Mouse (Mus musculus): ENCODE data around the gene Efhb. TPM values are rescaled to one million over a fixed set of nuclear protein-coding genes. Genes with fewer than 3 reads are reported as not detected.
A peak's percentile ranks its signal among the peaks of the same experiment; 100 is the strongest.

The Efhb gene
- polyA plus RNA-seq, 1 experiment from 2014 or later, result 0.18 TPM

DNA sequence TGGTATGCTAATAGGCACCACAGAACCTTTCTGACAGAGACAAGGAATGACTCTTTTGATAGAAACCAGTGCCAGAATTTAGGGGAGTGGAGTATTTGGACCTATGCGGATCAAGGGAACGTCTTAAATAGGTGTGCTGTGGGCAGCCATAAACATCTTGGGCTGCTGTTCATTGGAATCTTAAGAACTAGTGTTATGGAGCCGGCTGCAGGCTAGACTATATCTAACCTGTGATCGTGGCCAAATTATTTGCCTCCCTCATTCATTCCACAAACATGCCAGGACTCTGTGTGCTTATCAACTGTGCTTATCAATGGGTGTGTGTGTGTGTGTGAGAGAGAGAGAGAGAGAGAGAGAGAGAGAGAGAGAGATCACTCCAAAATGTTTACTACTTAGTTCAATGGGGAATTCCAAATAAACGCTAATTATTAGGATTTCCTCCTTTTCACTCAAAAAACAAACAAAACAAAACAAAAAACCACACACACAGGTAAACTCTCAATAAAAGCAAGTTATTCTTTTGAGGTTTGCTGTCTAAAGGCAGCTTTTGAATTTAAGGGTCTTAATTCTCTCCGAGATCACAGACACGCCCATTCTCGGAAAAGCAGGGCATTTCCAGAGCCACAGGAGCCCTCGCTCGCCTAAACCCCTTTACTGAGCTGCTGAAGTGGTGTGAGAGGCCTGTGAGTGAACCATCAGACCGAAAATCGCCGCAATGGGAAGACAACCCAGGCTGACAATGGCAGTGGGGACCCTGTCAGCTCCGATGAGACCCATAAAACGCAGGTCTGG lies 15.1 kb upstream of the Efhb start:
- POLR2A ChIA-PET, result no interaction called here
- H3K27me3 ChIP-seq, result no peaks in the 10 kb centered on the region
- TF ChIP-seq CTCF (IDR thresholded peaks at IDR 0.05), result no peak
- DNase-seq (ENCODE audit: low read depth, low spot score), result peak; percentile 30
- peak; percentile 45 for ATAC-seq
- CTCF ChIA-PET, result interaction anchor here (2.1 kb wide), 1 partner anchor 10 kb away, joined by 5 read pairs; no protein-coding TSS in a partner anchor
- in situ Hi-C loops (cut with MboI; ENCODE audit: low pct_unique_long_range_greater_than_20kb), result no loop called here

DNA sequence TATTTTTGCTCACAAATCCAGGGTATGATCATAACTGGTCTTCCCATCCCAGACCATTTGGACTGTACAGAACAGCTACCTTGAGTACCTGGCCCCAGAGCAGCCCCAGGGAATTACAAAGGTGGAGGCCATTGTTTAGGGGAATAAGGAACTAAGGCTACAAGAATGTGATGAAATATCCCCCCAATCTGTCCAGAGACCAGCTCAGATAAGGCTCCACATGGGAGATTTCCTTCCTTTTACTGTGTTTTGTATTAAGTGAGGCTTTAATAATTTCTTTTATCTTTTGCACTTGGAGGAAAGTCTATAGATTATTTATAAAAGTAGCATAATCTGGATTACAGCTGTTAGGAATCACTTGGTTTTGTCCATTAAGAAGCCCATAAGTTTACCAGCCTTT lies 5.6 kb upstream of the Efhb start:
- in situ Hi-C loops (cut with MboI; ENCODE audit: low pct_unique_long_range_greater_than_20kb), result no loop called here
- ChIA-PET POLR2A (no interaction called here), CTCF (interaction anchor here (1.0 kb wide), 1 partner anchor 8 kb away, joined by 5 read pairs; no protein-coding TSS in a partner anchor)
- no peak for ATAC-seq
- no peak for TF ChIP-seq CTCF (IDR thresholded peaks at IDR 0.05)
- no peak for DNase-seq (ENCODE audit: low read depth, low spot score)
- H3K27me3 ChIP-seq, result no peaks in the 10 kb centered on the region

DNA sequence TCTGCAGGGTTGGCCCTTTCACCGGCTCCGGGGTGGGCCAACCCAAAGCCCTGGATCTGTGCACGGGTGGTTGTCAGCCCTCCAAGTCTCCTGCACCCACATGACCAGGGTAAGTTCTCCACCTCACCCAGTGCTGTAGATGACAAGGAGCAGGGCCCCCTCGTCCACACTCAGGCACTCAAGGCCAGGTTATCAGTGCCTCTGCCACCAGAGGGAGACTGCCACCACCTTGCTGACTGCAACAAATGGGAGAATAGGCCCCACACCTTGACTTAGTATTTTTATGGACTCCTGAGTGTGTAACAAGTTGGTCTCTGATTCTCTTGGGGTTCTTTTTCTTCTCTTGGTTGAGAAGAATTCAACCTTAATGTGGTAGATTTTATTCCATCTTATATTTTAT lies 2.4 kb upstream of the Efhb start:
- H3K27me3 ChIP-seq, result no peaks in the 10 kb centered on the region
- ChIA-PET CTCF (interaction anchor here (1.2 kb wide), 1 partner anchor 1896 kb away, joined by 3 read pairs; no protein-coding TSS in a partner anchor), POLR2A (no interaction called here)
- in situ Hi-C loops (cut with MboI; ENCODE audit: low pct_unique_long_range_greater_than_20kb), result no loop called here
- DNase-seq (ENCODE audit: low read depth, low spot score) (no peak), ATAC-seq (no peak)
- TF ChIP-seq CTCF (IDR thresholded peaks at IDR 0.05), result peak; percentile 26

DNA sequence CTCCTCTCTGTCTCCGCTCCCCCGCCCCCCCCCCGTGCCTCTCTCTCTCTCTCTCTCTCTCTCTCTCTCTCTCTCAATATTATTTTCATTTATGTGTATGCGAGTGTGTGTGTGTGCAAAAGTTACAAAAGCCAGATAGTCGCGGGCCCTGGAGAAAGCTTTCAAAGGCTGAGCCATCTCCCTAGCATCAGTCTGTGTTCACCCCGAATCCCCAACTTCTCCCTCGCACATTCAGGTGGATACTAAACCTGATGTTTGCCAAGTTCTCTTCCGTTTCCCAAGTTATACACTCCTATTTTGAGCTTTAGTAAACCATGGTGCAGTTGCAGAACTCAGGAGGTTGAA lies 347 bp upstream of the Efhb start:
- H3K27me3 ChIP-seq, result no peaks in the 10 kb centered on the region
- no peak for TF ChIP-seq CTCF (IDR thresholded peaks at IDR 0.05)
- POLR2A ChIA-PET, result no interaction called here
- in situ Hi-C loops (cut with MboI; ENCODE audit: low pct_unique_long_range_greater_than_20kb), result no loop called here
- no peak for ATAC-seq
- DNase-seq (ENCODE audit: low read depth, low spot score), result no peak
- CTCF ChIA-PET, result no interaction called here

DNA sequence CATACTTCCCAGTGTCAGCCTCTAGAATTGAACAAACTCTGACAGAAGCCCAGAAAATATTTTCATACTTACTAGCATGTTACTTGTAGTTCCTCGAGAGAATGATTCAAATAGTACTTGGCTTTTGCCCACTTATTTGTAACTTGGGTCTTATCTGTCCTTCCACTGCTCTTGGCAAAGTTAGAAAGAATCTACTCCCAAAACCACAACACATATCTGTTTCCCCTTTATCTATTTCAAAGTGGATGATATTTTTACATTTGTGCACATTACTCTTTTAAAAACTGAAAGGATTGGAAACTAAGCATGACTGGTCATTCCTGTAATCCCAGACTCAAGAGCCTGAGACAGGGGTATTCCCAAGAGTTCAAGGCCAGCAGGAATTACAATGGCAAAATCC lies 6.4 kb downstream of the Efhb start:
- ChIA-PET CTCF (no interaction called here), POLR2A (no interaction called here)
- peaks cover 5% of the 10 kb centered on the region for H3K27me3 ChIP-seq
- in situ Hi-C loops (cut with MboI; ENCODE audit: low pct_unique_long_range_greater_than_20kb), result no loop called here
- no peak for TF ChIP-seq CTCF (IDR thresholded peaks at IDR 0.05)
- ATAC-seq (no peak), DNase-seq (ENCODE audit: low read depth, low spot score) (no peak)

DNA sequence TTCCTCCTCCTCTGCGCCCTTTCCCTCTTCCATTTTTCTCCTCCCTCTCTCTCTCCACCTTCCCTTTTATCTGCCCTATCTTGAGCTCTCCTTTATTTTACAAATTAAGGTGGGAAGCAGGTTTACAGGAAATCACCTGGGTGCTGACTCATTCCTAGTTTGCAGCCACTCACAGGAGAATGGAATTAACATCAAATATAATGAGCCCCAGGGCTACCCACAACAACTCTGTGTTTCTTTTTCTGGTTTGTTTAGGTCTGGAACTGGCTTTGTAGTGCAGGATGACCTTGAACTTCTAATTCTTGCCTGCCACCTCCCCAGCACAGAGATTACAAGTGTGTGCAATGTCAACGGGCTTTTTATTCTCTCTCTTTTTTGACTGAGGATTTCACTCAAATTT lies 7.0 kb downstream of the Efhb start:
- ChIA-PET CTCF (no interaction called here), POLR2A (no interaction called here)
- DNase-seq (ENCODE audit: low read depth, low spot score), result no peak
- TF ChIP-seq CTCF (IDR thresholded peaks at IDR 0.05), result no peak
- in situ Hi-C loops (cut with MboI; ENCODE audit: low pct_unique_long_range_greater_than_20kb), result no loop called here
- no peak for ATAC-seq
- peaks cover 8% of the 10 kb centered on the region for H3K27me3 ChIP-seq

DNA sequence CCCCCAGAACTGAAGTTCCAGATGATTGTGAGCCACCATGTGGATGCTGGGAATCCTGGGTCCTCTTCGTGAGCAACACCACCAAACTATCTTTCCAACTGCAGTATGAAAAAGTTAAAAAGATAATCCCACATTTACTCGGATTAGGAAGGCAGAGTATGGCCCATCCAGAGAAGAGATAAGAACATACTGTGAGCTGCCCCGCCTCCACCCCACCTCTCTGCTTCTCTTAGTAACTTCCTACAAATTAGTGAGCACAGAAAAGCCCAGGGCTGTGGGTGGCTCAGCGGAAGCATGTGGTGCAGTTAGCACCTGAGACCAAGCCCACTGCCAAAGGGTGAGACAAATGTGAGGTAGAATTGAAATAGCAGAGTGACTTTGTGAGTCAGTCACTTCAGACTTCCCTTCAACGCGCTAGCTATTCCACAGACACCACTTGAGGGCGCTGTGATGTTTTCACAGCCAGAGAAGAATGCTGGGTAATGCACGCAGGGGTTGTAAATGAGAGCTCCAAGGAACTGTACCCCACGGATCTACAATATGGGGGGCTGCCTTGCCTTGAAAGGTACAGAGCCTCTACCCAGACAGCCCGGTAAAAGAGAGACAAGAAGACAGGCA lies 60.3 kb downstream of the Efhb start:
- no peaks in the 10 kb centered on the region for H3K27me3 ChIP-seq
- DNase-seq (ENCODE audit: low read depth, low spot score), result no peak
- ChIA-PET POLR2A (no interaction called here), CTCF (interaction anchor here (0.8 to 1.6 kb wide), 4 partner anchors 10 to 80 kb away, joined by 3 read pairs; no protein-coding TSS in a partner anchor)
- no peak for ATAC-seq
- peak; percentile 58 for TF ChIP-seq CTCF (IDR thresholded peaks at IDR 0.05)
- in situ Hi-C loops (cut with MboI; ENCODE audit: low pct_unique_long_range_greater_than_20kb), result no loop called here

DNA sequence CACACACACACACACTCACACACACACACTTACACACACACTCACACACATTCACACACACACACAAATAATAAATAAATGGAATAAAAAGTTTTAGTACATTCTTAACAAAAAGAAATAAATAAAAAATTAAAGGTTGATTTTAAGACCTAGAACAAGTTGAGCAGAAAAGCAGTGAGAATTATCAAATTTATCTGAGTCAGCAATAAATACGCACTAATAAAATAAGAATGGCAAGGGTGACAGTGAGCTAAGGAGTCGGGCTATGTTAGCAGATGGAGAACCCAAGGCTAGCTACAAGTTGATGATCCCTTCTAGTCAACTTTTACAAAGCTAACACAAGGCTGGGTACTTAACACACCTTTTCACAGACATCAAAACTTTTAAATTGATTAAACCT lies 69.9 kb downstream of the Efhb start:
- CTCF ChIA-PET, result interaction anchor here (1.2 kb wide), 1 partner anchor 10 kb away, joined by 3 read pairs; no protein-coding TSS in a partner anchor
- H3K27me3 ChIP-seq, result no peaks in the 10 kb centered on the region
- POLR2A ChIA-PET, result no interaction called here
- no peak for DNase-seq (ENCODE audit: low read depth, low spot score)
- ATAC-seq, result no peak
- in situ Hi-C loops (cut with MboI; ENCODE audit: low pct_unique_long_range_greater_than_20kb), result no loop called here
- no peak for TF ChIP-seq CTCF (IDR thresholded peaks at IDR 0.05)

DNA sequence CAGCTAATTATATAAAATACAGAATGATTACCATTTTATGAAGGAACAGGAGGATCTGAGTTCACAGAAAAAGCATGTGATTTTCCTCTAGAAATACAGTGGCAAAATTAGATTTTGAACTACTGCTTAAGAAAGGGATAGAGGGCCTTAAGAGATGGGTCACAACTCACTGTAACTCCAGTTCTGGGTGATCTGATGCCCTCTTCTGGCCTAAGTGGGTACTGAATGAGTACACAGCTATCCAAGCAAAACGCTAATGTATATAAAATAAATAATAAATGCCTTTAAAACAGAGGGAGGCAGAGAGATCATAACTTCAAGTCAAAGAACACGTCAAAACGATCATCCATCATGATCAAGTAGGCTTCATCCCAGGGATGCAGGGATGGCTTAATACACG lies 73.6 kb downstream of the Efhb start:
- in situ Hi-C loops (cut with MboI; ENCODE audit: low pct_unique_long_range_greater_than_20kb), result loop anchor here (5.0 kb wide), 1 partner anchor 822 kb away; no protein-coding TSS in a partner anchor
- no peak for ATAC-seq
- ChIA-PET POLR2A (no interaction called here), CTCF (interaction anchor here (1.0 to 1.2 kb wide), 3 partner anchors 824 to 839 kb away, joined by 3 read pairs; no protein-coding TSS in a partner anchor)
- peak; percentile 58 for TF ChIP-seq CTCF (IDR thresholded peaks at IDR 0.05)
- DNase-seq (ENCODE audit: low read depth, low spot score), result no peak
- peaks cover 6% of the 10 kb centered on the region for H3K27me3 ChIP-seq

DNA sequence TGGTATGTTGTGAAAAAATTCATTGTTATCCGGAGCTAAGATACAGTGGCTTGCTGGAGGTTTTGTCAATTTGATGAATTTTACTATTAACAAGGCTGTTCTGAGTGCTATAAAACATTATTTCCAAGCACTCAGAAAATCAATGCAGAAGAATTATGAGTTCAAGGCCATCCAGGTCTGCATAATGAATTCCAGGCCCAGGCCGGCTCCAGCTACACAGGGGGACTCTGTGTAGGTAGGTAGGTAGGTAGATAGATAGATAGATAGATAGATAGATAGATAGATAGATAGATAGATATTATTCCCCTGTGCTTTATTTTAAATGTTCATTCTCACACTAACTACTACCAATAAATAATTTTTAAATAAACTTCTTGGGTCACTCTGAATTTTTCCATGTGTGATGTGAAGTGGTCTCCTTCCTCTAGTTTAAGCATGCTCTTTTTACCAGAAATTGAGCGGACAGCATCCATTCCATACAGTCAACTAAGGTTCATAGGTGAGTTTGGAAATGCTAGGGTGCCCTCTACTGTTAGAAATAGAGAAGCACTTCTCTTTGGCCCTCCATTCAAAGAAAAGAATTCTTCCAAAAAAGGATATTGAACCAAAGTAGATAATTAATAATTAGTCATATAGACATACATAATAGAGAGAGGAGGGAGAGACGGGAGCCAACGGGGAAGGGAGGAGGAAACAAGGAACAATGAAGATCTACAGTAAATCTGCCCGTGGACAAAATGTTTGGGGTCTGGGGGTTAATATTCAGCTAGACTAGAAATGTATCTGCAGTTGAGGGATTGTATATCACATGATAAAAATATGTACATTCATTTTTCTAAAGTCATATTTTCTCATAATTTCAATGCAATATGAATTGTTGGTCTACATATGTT lies 75.3 kb downstream of the Efhb start:
- DNase-seq (ENCODE audit: low read depth, low spot score), result no peak
- ChIA-PET CTCF (interaction anchor here (0.9 kb wide), 1 partner anchor 828 kb away, joined by 3 read pairs; no protein-coding TSS in a partner anchor), POLR2A (no interaction called here)
- in situ Hi-C loops (cut with MboI; ENCODE audit: low pct_unique_long_range_greater_than_20kb), result loop anchor here (5.0 kb wide), 1 partner anchor 821 kb away; no protein-coding TSS in a partner anchor
- ATAC-seq, result no peak
- peak; percentile 68 for TF ChIP-seq CTCF (IDR thresholded peaks at IDR 0.05)
- H3K27me3 ChIP-seq, result peaks cover 6% of the 10 kb centered on the region
